26 mouse cellular contexts compared by ENCODE assay signal in genomic region chr3:119955745-119956615, GRCm38 (mm10).
DNase-seq lines count a peak whose midpoint lies in the region; ATAC-seq lines count a peak whose summit lies in the region.
"Had no signal": no experiment of that assay in that cellular context is flagged by ENCODE, and none has a peak within 500 bp of the region (broad histone marks: within the 10 kb centered on the region; RNA-seq: fewer than 3 reads in every experiment).

No protein-coding gene starts in this region.

- peak; percentile 22; the same call in 1 of the 2 replicates for ATAC-seq in forebrain, embryonic 14.5 days
- no peak for ATAC-seq in forebrain, embryonic 13.5 days
- ATAC-seq: activated CD4-positive, CD25-positive, alpha-beta regulatory T cell, adult 4 months had no signal

- H3K4me2 ChIP-seq in forebrain, embryonic 14.5 days (ENCODE audit: low read length) = no peak overlapping the region
- no peak overlapping the region for H3K4me2 ChIP-seq in forebrain, embryonic 13.5 days
- H3K4me2 ChIP-seq: embryonic facial prominence, embryonic 13.5 days; hindbrain, embryonic 13.5 days; kidney, embryonic 15.5 days; liver, embryonic 15.5 days had no signal

- no peaks in the 10 kb centered on the region for H3K36me3 ChIP-seq in forebrain, embryonic 14.5 days (ENCODE audit: control insufficient read depth, insufficient read depth, low read length)
- H3K36me3 ChIP-seq in forebrain, embryonic 13.5 days (ENCODE audit: poor library complexity, severe bottlenecking) = no peaks in the 10 kb centered on the region
- H3K36me3 ChIP-seq: embryonic facial prominence, embryonic 13.5 days; hindbrain, embryonic 13.5 days; kidney, embryonic 15.5 days; limb, embryonic 10.5 days; liver, embryonic 15.5 days; midbrain, embryonic 10.5 days had no signal

- DNase-seq in forebrain, embryonic 14.5 days (ENCODE audit: low spot score) = no peak
- DNase-seq in layer of hippocampus, adult 11-12 months (ENCODE audit: low spot score) = peak; percentile 3
- no peak for DNase-seq in layer of hippocampus, postnatal 10 days (ENCODE audit: low spot score in 2 of 2)
- peak; percentile 22 for DNase-seq in right cerebral cortex, postnatal 25 days
- no peak for DNase-seq in right cerebral cortex, postnatal 4 days
- DNase-seq in telencephalon, adult 2 months (ENCODE audit: low read depth, low spot score) = peak; percentile 72
- DNase-seq in adrenal gland, adult 2 months = no peak
- DNase-seq: adrenal gland, postnatal 25 days; cerebellum, adult 18-20 months; cerebellum, postnatal 14 days; embryo, embryonic 11 days; kidney, adult 11 months; kidney, postnatal 4 days; layer of hippocampus, adult 9-11 months; liver; thymus, adult 2 months; thymus, postnatal 4 days had no signal

- peaks cover 20% of the 10 kb centered on the region for H3K4me1 ChIP-seq in forebrain, embryonic 14.5 days (ENCODE audit: control insufficient read depth, insufficient read depth, low read length)
- peaks cover 23% of the 10 kb centered on the region for H3K4me1 ChIP-seq in forebrain, embryonic 13.5 days
- H3K4me1 ChIP-seq: kidney, embryonic 15.5 days; liver, embryonic 15.5 days had no signal

- no peak overlapping the region for H3K9ac ChIP-seq in forebrain, embryonic 14.5 days (ENCODE audit: low read length)
- no peak overlapping the region for H3K9ac ChIP-seq in forebrain, embryonic 13.5 days
- H3K9ac ChIP-seq: embryonic facial prominence, embryonic 13.5 days; hindbrain, embryonic 13.5 days; kidney, embryonic 15.5 days; liver, embryonic 15.5 days had no signal

- H3K27ac ChIP-seq in forebrain, embryonic 14.5 days (ENCODE audit: low read depth, low read length) = no peak overlapping the region
- no peak overlapping the region for H3K27ac ChIP-seq in forebrain, embryonic 13.5 days
- H3K27ac ChIP-seq: embryonic facial prominence, embryonic 13.5 days; hindbrain, embryonic 13.5 days; kidney, embryonic 15.5 days; limb, embryonic 10.5 days; liver, embryonic 15.5 days; macrophage; midbrain, embryonic 10.5 days had no signal

- H3K4me3 ChIP-seq in forebrain, embryonic 14.5 days (ENCODE audit: low read depth, low read length) = no peak overlapping the region
- H3K4me3 ChIP-seq in forebrain, embryonic 13.5 days = no peak overlapping the region
- H3K4me3 ChIP-seq: embryonic facial prominence, embryonic 13.5 days; hindbrain, embryonic 13.5 days; kidney, embryonic 15.5 days; limb, embryonic 10.5 days; liver, embryonic 15.5 days; midbrain, embryonic 10.5 days had no signal

- WGBS in forebrain, embryonic 14.5 days = 63% methylated on average over 7 of the region's 7 CpGs
- WGBS in forebrain, embryonic 13.5 days = 74% methylated on average over 7 of the region's 7 CpGs

- no peaks in the 10 kb centered on the region for H3K9me3 ChIP-seq in forebrain, embryonic 14.5 days (replicated peaks; ENCODE audit: control insufficient read depth, low read length)
- H3K9me3 ChIP-seq in forebrain, embryonic 13.5 days (replicated peaks) = no peaks in the 10 kb centered on the region
- H3K9me3 ChIP-seq: embryonic facial prominence, embryonic 13.5 days; hindbrain, embryonic 13.5 days; kidney, embryonic 15.5 days; limb, embryonic 10.5 days; liver, embryonic 15.5 days; midbrain, embryonic 10.5 days had no signal

- no peaks in the 10 kb centered on the region for H3K27me3 ChIP-seq in forebrain, embryonic 14.5 days (replicated peaks; ENCODE audit: control insufficient read depth, insufficient read depth, low read length)
- no peaks in the 10 kb centered on the region for H3K27me3 ChIP-seq in forebrain, embryonic 13.5 days
- H3K27me3 ChIP-seq: embryonic facial prominence, embryonic 13.5 days; kidney, embryonic 15.5 days; liver, embryonic 15.5 days had no signal

Comparison
In these comparisons a context has a peak if more than half of its experiments do, and no peak if none do; other contexts are left out.
1. DNase-seq: peak in layer of hippocampus, adult 11-12 months (single experiment), right cerebral cortex, postnatal 25 days (single experiment) and telencephalon, adult 2 months (single experiment); none in forebrain, embryonic 14.5 days (single experiment), layer of hippocampus, postnatal 10 days (0 of 2), right cerebral cortex, postnatal 4 days (single experiment) and adrenal gland, adult 2 months (single experiment).